Mouse (Mus musculus) liver, embryonic 18 days (tissue): ENCODE measurements around the gene Gm14692. TPM values are rescaled to one million over a fixed set of nuclear protein-coding genes. Genes with fewer than 3 reads are reported as not detected.

ENCODE experiments used
- polyA plus RNA-seq: library from polyadenylated mRNA; depleted of rRNA; stranded (reverse); fragments of >200 nt; gene quantifications from 2 replicates; pipeline ENCODE4 v1.2.3, GENCODE M21; 2012; rRNA removed

Gene Gm14692
- not detected in 2 replicates for polyA plus RNA-seq

GRCm38 (mm10) chrX:67695398-67695797 lies at the start of gene Gm14692:
Gene Gm14692 (plus strand): TSS chrX:67695698.

GRCm38 (mm10) chrX:67693462-67693861 lies 2.0 kb upstream of the Gm14692 start, which contains the start of gene Gm1140:
Gene Gm1140 (minus strand): TSS chrX:67693562.

Other genes starting within 250 kb of the Gm14692 start
- gene Gm1140, start 2.1 kb upstream of the Gm14692 start, polyA plus RNA-seq, result not detected in 2 replicates
- gene 4933436I01Rik, start 225.8 kb downstream of the Gm14692 start, polyA plus RNA-seq, result not detected in 2 replicates